Mouse (Mus musculus) heart, adult 2 months (tissue): Measurements from ENCODE around the gene Cntn5. TPM values are rescaled to one million over a fixed set of nuclear protein-coding genes. Genes with fewer than 3 reads are reported as not detected.

Source experiments
- DNase-seq, 2 experiments: peaks; one replicate each; pipeline ENCODE4 v3.0.0; 2021
- H3K27ac ChIP-seq: fragments of 200-600 bp; 2 replicates; pipeline ENCODE4 v1.8.1; 2022
- H3K27me3 ChIP-seq: fragments of 200-500 bp; 2 replicates; pipeline ENCODE4 v1.6.1; 2012; ENCODE audit warnings: mild to moderate bottlenecking, low read length, inconsistent platforms, mixed read lengths; ENCODE audit not compliant: control insufficient read depth, insufficient read depth
- H3K36me3 ChIP-seq: fragments of 200-500 bp; 2 replicates; pipeline ENCODE4 v1.6.1; 2012; ENCODE audit warnings: low read length, inconsistent platforms; ENCODE audit not compliant: control insufficient read depth, insufficient read depth
- H3K4me1 ChIP-seq: fragments of 200-500 bp; 2 replicates; pipeline ENCODE4 v1.6.1; 2011; ENCODE audit warnings: low read length; ENCODE audit not compliant: control insufficient read depth, insufficient read depth
- H3K4me3 ChIP-seq: fragments of 200-600 bp; 2 replicates; pipeline ENCODE4 v1.8.1; 2022
- H3K79me2 ChIP-seq: fragments of 200-500 bp; replicated peaks from 2 replicates; pipeline ENCODE4 v1.6.1; 2012; ENCODE audit warnings: mild to moderate bottlenecking, inconsistent platforms, low read length, moderate library complexity, mixed read lengths; ENCODE audit not compliant: control insufficient read depth, insufficient read depth
- H3K9ac ChIP-seq: fragments of 200-500 bp; 2 replicates; pipeline ENCODE4 v1.6.1; 2012; ENCODE audit warnings: low read depth, mild to moderate bottlenecking, control low read depth, inconsistent platforms, low read length, mixed read lengths
- CTCF ChIP-seq: fragments of 200-600 bp; IDR thresholded peaks from 2 replicates; pipeline ENCODE4 v1.8.1; 2022; ENCODE audit warnings: antibody characterized with exemption, mild to moderate bottlenecking, moderate library complexity
- EP300 ChIP-seq: fragments of 200-500 bp; IDR thresholded peaks from 2 replicates; pipeline ENCODE4 v1.6.1; 2011; ENCODE audit warnings: low read depth, low read length, control low read depth; ENCODE audit not compliant: insufficient read depth
- POLR2A ChIP-seq: fragments of 200-500 bp; IDR thresholded peaks from 2 replicates; pipeline ENCODE4 v1.6.1; 2011; ENCODE audit warnings: mild to moderate bottlenecking, low read depth, low read length, control low read depth; ENCODE audit not compliant: insufficient read depth
- WGBS: fragments of 180-500 bp; shearing (Covaris S2); methylation state at CpG from one replicate; pipeline ENCODE4 v1.1.7; 2018; 5-methylcytosine and 5-hydroxymethylcytosine counted together
- intact Hi-C: fragments of 180-260 bp; cut with DNase I; formaldehyde crosslinking; loops from one replicate; pipeline ENCODE4 v1.15.1; 2025
- polyA plus RNA-seq: library from polyadenylated mRNA; depleted of rRNA; stranded (reverse); fragments of >200 nt; gene quantifications from 2 replicates; pipeline ENCODE4 v1.2.3, GENCODE M21; 2012
- total RNA-seq, 2 experiments: library from RNA; stranded (reverse); gene quantifications; 2 replicates each; pipeline ENCODE4 v1.2.3; 2021

The Cntn5 gene
- total and polyA plus RNA-seq, 3 experiments = 0.21 to 0.48 (median 0.29) TPM

GRCm38 (mm10) chr9:10448987-10449563 lies 455.5 kb downstream of the Cntn5 start:
- WGBS = 77% methylated on average over 3 of the region's 3 CpGs
- Histone ChIP-seq H3K79me2 (no peaks in the 10 kb centered on the region), H3K4me3 (no peak overlapping the region), H3K4me1 (no peaks in the 10 kb centered on the region), H3K9ac (no peak overlapping the region), H3K36me3 (no peaks in the 10 kb centered on the region), H3K27me3 (no peaks in the 10 kb centered on the region), H3K27ac (no peak overlapping the region)
- intact Hi-C loops = no loop called here
- TF ChIP-seq EP300 = no peak
- no peak for TF ChIP-seq POLR2A
- TF ChIP-seq CTCF = no peak
- DNase-seq = no peak

- TF ChIP-seq CTCF (no peak), EP300 (no peak), POLR2A (no peak)
- Histone ChIP-seq H3K4me3 (no peak overlapping the region), H3K27me3 (no peaks in the 10 kb centered on the region), H3K4me1 (no peaks in the 10 kb centered on the region), H3K9ac (no peak overlapping the region), H3K79me2 (no peaks in the 10 kb centered on the region), H3K27ac (no peak overlapping the region), H3K36me3 (no peaks in the 10 kb centered on the region)
- intact Hi-C loops = no loop called here
- no peak for DNase-seq
Observed at GRCm38 (mm10) chr9:10447220-10447837, 457.2 kb downstream of the Cntn5 start.

GRCm38 (mm10) chr9:10412075-10412474 lies 492.5 kb downstream of the Cntn5 start:
- TF ChIP-seq EP300 = no peak
- TF ChIP-seq POLR2A = no peak
- no peak for TF ChIP-seq CTCF
- H3K27ac ChIP-seq = no peak overlapping the region
- intact Hi-C loops = no loop called here

GRCm38 (mm10) chr9:10400099-10400498 lies 504.5 kb downstream of the Cntn5 start:
- no peaks in the 10 kb centered on the region for H3K79me2 ChIP-seq
- no peak overlapping the region for H3K9ac ChIP-seq
- no peak overlapping the region for H3K4me3 ChIP-seq
- no peaks in the 10 kb centered on the region for H3K36me3 ChIP-seq
- H3K27me3 ChIP-seq = no peaks in the 10 kb centered on the region
- no peak overlapping the region for H3K27ac ChIP-seq
- no peaks in the 10 kb centered on the region for H3K4me1 ChIP-seq
- intact Hi-C loops = no loop called here
- no peak for DNase-seq
- WGBS = 29% methylated on average over 7 of the region's 7 CpGs
- TF ChIP-seq POLR2A (no peak), EP300 (no peak), CTCF (no peak)

More at GRCm38 (mm10) chr9:10412075-10412474, 492.5 kb downstream of the Cntn5 start:
- H3K4me3 ChIP-seq = no peak overlapping the region
- H3K27me3 ChIP-seq = no peaks in the 10 kb centered on the region
- DNase-seq = no peak
- H3K79me2 ChIP-seq = no peaks in the 10 kb centered on the region
- no peak overlapping the region for H3K9ac ChIP-seq
- H3K36me3 ChIP-seq = no peaks in the 10 kb centered on the region
- no peaks in the 10 kb centered on the region for H3K4me1 ChIP-seq

GRCm38 (mm10) chr9:10389863-10390262 lies 514.7 kb downstream of the Cntn5 start:
- H3K9ac ChIP-seq = no peak overlapping the region
- H3K27ac ChIP-seq = no peak overlapping the region
- no peaks in the 10 kb centered on the region for H3K79me2 ChIP-seq
- 85% methylated on average over 2 of the region's 2 CpGs for WGBS
- no peak overlapping the region for H3K4me3 ChIP-seq
- no peaks in the 10 kb centered on the region for H3K4me1 ChIP-seq
- TF ChIP-seq EP300 (no peak), POLR2A (no peak), CTCF (no peak)
- H3K27me3 ChIP-seq = no peaks in the 10 kb centered on the region
- intact Hi-C loops = no loop called here
- no peaks in the 10 kb centered on the region for H3K36me3 ChIP-seq
- DNase-seq = no peak

GRCm38 (mm10) chr9:10384455-10384854 lies 520.1 kb downstream of the Cntn5 start:
- Histone ChIP-seq H3K4me3 (no peak overlapping the region), H3K27ac (no peak overlapping the region), H3K4me1 (no peaks in the 10 kb centered on the region), H3K79me2 (no peaks in the 10 kb centered on the region), H3K36me3 (no peaks in the 10 kb centered on the region), H3K27me3 (no peaks in the 10 kb centered on the region), H3K9ac (no peak overlapping the region)
- intact Hi-C loops = no loop called here
- DNase-seq = no peak
- WGBS = 14% methylated on average over 1 of the region's 1 CpGs
- no peak for TF ChIP-seq CTCF
- no peak for TF ChIP-seq EP300
- no peak for TF ChIP-seq POLR2A
